Mouse (Mus musculus) embryo, embryonic 11.5 days (tissue): ENCODE data around the gene Znrf1.
A peak's percentile ranks its signal among the peaks of the same experiment; 100 is the strongest.

Source experiments
- DNase-seq: peaks from one replicate; pipeline ENCODE4 v3.0.0-alpha.2; 2012; ENCODE audit warnings: low read depth, low spot score

Znrf1 gene

GRCm38 (mm10) chr8:111533503-111533902 is 2.4 kb upstream of the Znrf1 start:
- DNase-seq: no peak

GRCm38 (mm10) chr8:111535491-111535890 is 406 bp upstream of the Znrf1 start:
- no peak for DNase-seq

- peak; percentile 16 for DNase-seq
These were observed 1.3 kb downstream of the Znrf1 start for GRCm38 (mm10) chr8:111536978-111537764.

- DNase-seq: no peak
These were observed 1.9 kb downstream of the Znrf1 start for GRCm38 (mm10) chr8:111537765-111538158.

GRCm38 (mm10) chr8:111538194-111538593 is 2.3 kb downstream of the Znrf1 start:
- no peak for DNase-seq

GRCm38 (mm10) chr8:111539422-111540076 is 3.7 kb downstream of the Znrf1 start:
- DNase-seq: no peak

GRCm38 (mm10) chr8:111543712-111544380 is 7.9 kb downstream of the Znrf1 start:
- no peak for DNase-seq

GRCm38 (mm10) chr8:111545406-111546156 is 9.7 kb downstream of the Znrf1 start:
- no peak for DNase-seq

GRCm38 (mm10) chr8:111547144-111547543 is 11.2 kb downstream of the Znrf1 start:
- DNase-seq: no peak

- DNase-seq: no peak
These were observed 12.3 kb downstream of the Znrf1 start for GRCm38 (mm10) chr8:111548201-111548600.

- no peak for DNase-seq
These were observed 14.3 kb downstream of the Znrf1 start for GRCm38 (mm10) chr8:111550002-111550870.

- DNase-seq: no peak
These were observed 15.7 kb downstream of the Znrf1 start for GRCm38 (mm10) chr8:111551511-111552130.

GRCm38 (mm10) chr8:111561824-111562223 is 25.9 kb downstream of the Znrf1 start:
- DNase-seq: no peak

- DNase-seq: no peak
These were observed 26.4 kb downstream of the Znrf1 start for GRCm38 (mm10) chr8:111562274-111562803.

GRCm38 (mm10) chr8:111563075-111563474 is 27.2 kb downstream of the Znrf1 start:
- no peak for DNase-seq

GRCm38 (mm10) chr8:111563687-111564086 is 27.8 kb downstream of the Znrf1 start:
- DNase-seq: no peak

GRCm38 (mm10) chr8:111564093-111564492 is 28.2 kb downstream of the Znrf1 start:
- no peak for DNase-seq

GRCm38 (mm10) chr8:111565784-111566191 is 29.9 kb downstream of the Znrf1 start:
- DNase-seq: no peak

- no peak for DNase-seq
These were observed 30.4 kb downstream of the Znrf1 start for GRCm38 (mm10) chr8:111566326-111566725.

GRCm38 (mm10) chr8:111567571-111567970 is 31.7 kb downstream of the Znrf1 start:
- no peak for DNase-seq
